Mouse (Mus musculus) hindlimb bud, embryonic 11.5 days (tissue): Measurements from ENCODE around the gene Zfp811.
"Not testable (repeated sequence)": the region's sequence is repeated elsewhere in the genome, so short reads cannot be mapped to it uniquely, and the experiment has no call there.

Source experiments
- DNase-seq: peaks from one replicate; pipeline ENCODE4 v3.0.0-alpha.2; 2012; ENCODE audit warnings: low read depth, low spot score; ENCODE audit errors: extremely low spot score

Gene Zfp811

DNA sequence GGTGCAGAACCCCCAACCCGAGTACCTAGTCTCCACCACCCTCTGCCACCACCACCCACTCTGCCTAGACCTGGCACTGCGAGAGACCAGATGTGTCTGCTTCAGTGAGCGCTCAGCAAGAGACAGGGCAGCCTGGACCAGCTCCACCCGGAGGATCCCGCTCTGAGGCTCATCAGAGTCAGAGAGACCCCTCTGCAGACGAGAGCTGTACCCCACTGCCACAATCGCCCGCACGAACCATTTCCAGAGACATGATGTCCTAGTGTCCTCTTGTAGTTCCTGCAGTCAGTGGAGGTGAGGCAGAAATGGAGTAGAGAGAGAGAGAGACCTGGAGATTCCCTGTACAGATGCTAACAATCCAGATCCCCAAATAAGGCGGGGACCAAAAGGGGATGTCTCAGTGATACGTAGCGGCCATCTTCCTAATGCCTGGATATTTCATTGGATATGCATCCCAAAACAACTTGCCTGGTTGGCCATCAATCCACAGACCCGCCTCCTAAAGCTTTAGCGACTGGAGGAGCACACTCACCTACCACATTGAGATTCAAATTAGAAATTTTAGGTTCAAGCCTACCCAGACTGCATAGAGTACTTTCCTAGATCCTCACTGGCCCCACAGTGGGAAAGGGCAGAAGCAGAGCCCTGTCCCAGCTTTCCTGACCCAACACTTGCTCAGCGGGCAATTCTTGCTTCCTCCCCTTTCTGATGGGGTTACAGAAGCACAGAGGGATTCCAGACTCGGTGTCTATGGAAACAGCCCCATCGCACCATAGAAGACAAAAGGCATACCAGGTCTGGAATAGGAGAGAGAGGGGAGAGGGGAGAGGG is at the start of gene Zfp811:
TSS of gene Zfp811 (minus strand) at position 388 of the 831 bp plus-strand sequence.
- peak; percentile 44 for DNase-seq

GRCm38 (mm10) chr17:32856713-32857112 is 47.0 kb upstream of the Zfp811 start:
- not testable (repeated sequence) for DNase-seq

DNA sequence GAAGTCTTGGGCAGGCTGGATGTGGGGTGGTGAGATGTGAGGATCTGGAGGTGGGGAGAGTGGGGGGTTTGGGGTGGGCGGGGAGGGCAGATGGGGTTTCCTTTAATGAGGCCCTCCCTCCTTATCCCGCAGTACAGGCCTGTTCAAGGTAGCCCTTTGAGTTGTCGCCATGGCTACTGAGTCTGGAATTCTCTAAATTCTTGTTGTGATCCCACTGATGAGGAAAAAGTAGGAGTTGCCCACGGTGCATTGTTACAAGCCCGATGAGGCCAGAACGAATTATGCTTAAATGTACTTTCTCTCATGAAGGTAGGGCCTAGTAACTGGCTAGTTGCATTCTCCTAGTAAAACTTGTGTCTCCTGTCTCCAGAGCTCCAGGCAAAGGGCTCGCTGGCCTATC is 41.9 kb upstream of the Zfp811 start:
- no peak for DNase-seq

DNA sequence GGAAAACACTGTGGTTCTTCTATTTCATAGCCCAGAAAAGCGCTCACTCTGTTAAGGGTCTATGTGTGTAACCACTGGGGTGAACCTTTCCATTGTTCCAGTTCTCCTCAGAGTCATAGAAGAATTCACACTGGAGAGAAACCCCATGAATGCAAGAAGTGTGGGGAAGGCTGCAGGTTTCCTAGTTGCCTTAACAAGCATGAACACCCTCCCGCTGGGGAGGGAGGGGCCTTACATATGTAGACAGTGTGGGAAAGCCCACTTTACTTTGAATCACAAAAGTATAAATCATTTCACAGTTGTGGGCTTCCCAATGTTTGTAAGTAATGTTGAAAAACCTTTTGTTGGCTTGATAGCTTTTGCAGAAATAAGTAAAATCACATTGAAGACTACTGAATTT is 31.7 kb upstream of the Zfp811 start:
- DNase-seq: no peak

DNA sequence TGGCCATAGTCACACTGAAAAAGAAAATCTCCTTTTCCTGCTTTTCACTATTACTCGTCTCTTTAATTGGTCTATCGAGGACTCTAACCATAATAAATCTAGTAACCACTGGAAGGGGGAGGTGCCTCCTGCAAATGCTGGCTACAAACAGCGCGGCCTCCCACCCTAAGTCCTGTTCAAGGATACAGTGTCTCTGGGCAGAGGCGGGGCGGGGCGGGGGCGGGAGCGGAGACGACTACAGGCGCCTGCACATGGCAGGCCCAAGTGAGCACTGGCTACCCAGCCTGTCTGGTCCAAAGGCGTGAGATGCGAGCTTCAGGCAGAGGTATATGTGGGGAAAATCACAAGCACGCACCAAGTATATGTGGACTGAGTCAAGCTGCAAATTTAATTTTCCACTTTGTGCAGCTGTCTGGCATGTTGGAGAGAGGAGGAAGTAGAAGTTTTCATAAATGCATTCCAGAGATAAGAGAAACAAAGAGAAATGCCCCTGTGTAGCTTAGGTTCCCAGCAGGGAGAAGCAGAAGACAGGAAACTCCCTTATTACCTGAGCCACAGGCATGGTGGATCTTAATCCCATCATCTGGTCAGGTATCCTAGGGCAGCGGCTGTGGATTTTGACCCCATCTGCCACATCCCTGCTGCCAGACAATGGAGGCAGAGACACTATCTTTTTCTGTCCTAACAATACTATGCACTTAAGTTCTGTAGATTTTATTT is 29.5 kb upstream of the Zfp811 start:
- DNase-seq: no peak

DNA sequence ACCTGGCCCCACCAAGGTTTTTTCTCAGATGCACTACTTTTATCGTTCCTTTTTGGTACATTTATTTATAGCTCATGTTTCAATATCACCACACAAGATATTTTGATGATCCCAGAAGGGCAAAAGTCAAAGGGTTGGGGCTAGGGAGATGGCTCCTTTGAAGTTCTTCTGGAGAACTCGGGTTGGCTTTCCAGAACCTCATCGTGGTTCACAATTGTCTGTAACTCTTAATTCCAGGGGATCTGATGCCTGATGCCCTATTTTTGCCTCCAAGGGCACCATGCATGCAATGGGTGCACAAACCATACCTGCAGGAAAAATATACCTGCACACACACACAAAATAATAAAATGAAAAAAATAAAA is 20.7 kb upstream of the Zfp811 start:
- no peak for DNase-seq

GRCm38 (mm10) chr17:32829540-32830417 is 20.0 kb upstream of the Zfp811 start, which contains the start of gene Zfp799:
Gene Zfp799 (minus strand): TSS chr17:32830261.
- DNase-seq: peak; percentile 70

- DNase-seq: no peak
These were observed 6.5 kb upstream of the Zfp811 start for GRCm38 (mm10) chr17:32816074-32816784.

GRCm38 (mm10) chr17:32814136-32814535 is 4.4 kb upstream of the Zfp811 start:
- no peak for DNase-seq

- DNase-seq: no peak
These were observed 917 bp upstream of the Zfp811 start for GRCm38 (mm10) chr17:32810648-32811047.

DNA sequence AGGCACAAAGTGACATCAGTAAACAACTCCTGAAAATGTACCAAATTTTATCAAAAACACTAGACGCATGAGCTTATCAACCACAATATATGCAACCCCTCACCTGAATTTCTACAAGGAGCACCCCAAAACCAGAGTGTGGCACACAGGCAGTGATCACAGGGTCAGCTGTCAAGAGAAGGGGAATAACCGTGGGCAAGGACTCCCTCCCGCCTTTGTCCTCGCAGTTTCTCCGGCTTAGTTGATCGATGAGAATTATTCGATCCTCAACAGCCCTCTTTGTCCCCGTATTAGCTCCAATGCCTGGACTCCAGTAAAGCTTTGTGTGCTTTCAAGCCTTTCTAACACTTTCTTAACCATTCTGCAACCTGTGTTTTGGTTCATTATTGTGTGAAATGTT is 810 bp downstream of the Zfp811 start:
- DNase-seq: no peak

GRCm38 (mm10) chr17:32789244-32789643 is 20.5 kb downstream of the Zfp811 start:
- no peak for DNase-seq

DNA sequence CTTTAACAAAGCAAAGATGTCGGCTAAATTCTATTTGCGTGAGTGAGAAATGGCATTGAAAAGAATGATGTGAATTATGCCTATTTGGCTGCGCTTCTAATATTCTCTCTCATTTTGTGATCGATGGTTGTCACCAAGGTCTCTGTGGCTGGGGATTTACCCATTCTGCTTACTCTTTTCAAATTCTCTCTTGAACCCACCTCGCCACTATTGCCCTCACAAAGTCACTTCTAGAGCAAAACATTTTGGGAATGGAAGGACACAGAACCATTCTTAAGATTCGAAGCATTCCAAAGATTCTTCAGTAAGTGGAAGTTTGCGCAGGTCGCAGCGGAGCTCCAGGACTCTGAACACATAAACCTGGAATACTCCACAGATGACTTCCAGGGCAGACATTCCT is 21.2 kb downstream of the Zfp811 start:
- peak; percentile 28 for DNase-seq

DNA sequence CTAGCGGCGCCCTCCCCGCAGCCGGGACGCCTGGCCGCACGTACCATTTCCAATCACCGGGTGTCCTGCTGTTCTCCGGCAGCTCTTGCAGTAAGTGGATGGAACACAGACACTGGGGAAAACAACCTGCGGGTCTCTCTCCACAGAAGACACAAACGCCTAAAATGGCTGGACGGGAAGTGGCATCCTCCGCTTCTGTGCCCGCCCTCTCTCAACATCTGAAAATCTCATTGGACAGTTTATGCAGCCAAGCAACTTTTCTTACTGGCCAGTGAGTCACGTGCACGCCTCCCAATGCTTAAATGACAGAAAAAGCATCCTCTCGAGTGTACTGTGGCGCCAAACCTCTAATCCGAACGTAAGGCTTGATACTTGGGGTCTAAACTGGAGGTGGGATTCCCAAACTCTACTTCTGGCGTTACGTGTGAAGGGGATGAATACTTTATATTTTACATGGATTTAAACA is 21.6 kb downstream of the Zfp811 start, which contains the start of gene Zfp871:
TSS of gene Zfp871 (minus strand) at position 194 of the 466 bp plus-strand sequence.
- peak; percentile 82 for DNase-seq

- no peak for DNase-seq
These were observed 22.2 kb downstream of the Zfp811 start for GRCm38 (mm10) chr17:32787436-32788093.

DNA sequence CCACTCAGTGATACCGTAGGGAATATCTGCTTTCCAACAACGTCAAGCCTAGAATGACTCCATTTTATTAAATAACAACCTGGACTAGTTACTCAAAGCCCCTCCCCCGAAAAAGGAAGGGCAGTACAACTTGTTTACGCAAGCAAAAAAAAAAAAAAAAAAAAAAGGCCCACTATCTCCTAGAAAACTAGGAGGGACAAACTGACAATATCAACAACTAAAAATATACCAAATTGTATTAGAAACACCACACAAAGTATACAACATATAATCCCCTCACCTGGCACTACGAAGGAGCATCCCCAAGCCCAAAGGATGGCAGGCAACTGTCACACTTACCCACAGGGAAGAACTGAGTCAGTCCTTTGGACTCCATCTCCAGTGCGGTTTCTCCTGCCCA is 22.8 kb downstream of the Zfp811 start:
- DNase-seq: no peak

GRCm38 (mm10) chr17:32785656-32786055 is 24.1 kb downstream of the Zfp811 start:
- DNase-seq: no peak

- no peak for DNase-seq
These were observed 32.2 kb downstream of the Zfp811 start for GRCm38 (mm10) chr17:32777564-32777963.

DNA sequence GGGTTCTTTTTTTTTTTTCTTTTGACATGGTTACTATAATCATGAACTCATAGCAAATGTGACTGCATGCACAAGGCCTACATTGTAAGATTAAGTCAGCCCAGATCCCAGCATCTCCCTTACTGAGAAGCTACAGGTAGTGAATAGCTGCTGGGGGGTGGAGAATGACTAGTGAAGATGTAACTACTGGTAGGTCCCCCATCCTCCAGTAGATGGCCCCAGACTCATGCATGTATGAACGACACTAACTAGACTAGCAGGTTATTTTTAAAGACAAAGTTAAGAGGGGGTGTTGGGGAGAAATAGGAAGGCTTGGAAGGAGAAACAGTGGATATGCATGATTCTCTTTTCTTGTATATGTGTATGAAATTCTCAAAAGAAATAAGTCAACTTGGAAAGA is 38.5 kb downstream of the Zfp811 start:
- DNase-seq: no peak

DNA sequence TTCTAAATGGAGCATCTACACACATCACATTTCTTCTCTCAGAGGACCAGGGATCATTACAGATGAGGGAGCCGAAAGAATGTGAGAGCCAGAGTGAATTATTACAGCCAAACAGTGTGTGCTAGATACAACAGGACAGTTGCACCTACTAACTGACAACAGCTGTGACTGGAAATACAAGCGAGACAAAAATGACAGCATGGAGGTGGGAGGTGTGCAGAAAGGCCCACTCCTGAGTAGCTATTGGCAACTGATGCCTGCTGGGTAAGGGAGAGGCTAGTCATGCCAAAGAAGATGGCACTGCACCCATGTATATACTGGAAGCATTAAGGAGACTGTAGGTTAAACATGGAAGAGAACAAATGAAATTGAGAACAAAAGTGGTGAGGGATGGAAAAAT is 43.3 kb downstream of the Zfp811 start:
- DNase-seq: no peak
